Mouse (Mus musculus): ENCODE results near the gene Gaa. TPM values are rescaled to one million over a fixed set of nuclear protein-coding genes. Genes with fewer than 3 reads are reported as not detected.

Gaa gene
- polyA plus RNA-seq, 1 experiment from 2014 or later: 35.5 TPM

DNA sequence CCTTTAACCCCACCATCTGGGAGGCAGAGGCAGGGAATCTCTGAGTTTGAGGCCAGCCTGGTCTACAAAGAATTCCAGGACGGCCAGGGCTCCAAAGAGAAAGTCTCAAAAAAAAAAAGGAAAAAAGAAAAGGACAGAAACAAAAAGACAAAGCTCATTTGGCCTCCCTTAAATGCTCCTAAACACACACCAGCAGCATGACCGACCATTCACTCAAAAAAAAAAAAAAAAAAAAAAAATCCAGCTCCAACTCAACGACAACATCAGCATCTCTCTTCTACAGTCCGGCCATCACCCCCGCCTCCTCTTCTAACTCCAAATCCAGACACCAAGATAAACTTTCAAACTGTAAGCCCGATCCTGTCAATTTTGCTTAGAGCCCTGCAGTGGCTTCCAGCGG lies 31.2 kb downstream of the Gaa start:
- Histone ChIP-seq H3K27me3 (ENCODE audit: insufficient read depth, poor library complexity, severe bottlenecking) (peaks cover 2% of the 10 kb centered on the region; the same call in 1 of the 2 replicates), H3K36me3 (peaks cover 46% of the 10 kb centered on the region), H3K27ac (peak overlapping the region; percentile 97), H3K9me3 (no peaks in the 10 kb centered on the region), H3K4me3 (peak overlapping the region; percentile 98), H3K4me1 (replicated peaks) (peaks cover 26% of the 10 kb centered on the region)
- DNase-seq (ENCODE audit: low spot score): no peak
- 17% methylated on average over 7 of the region's 7 CpGs for WGBS

DNA sequence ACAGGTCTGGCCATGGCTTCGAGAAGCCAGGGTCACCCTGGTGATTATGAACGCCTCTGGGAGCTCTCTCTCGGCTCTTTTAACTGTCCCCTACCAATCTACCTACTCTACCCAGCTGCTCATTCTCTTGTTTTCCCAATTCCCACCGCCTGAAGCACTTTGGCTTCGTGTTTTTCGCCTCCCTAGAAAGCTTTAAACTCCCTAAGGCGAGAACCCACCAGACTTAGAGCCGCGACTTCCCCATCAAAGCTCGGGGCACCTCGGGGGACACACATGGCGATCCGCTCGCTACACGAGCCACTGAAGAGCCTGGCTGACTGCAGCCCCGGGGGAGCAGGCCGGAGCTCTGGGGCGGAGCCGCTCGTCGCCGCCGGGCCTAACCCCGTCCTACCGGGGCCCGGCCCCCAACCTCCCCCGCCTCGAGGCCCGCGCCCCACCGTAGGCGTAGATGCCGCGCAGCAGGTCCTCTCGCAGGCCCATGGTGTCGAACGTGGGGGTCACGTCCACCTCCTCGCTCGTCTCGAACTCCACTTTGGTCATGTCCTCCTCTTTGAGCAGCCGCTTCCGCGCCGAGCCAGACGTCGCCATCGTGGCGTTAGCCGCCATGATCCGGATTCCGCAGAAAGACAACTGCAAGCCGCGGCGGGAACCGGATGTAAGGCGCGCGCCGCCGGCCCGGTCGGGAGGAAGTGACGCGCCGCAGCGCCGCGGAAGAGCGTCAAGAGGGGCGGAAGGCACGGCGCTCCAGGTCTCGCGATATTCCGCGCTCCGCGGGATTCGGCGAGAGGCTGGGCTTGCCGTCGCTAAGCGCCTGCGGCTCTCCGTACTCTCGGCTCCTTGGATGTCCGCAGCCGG lies 31.9 kb downstream of the Gaa start, which contains the start of gene Eif4a3:
TSS of gene Eif4a3 (minus strand) at position 699 of the 855 bp plus-strand sequence.
- peaks cover 26% of the 10 kb centered on the region for H3K4me1 ChIP-seq (replicated peaks)
- no peaks in the 10 kb centered on the region for H3K9me3 ChIP-seq
- peak; percentile 98 for DNase-seq (ENCODE audit: low spot score)
- H3K27me3 ChIP-seq (ENCODE audit: insufficient read depth, poor library complexity, severe bottlenecking): peaks cover 8% of the 10 kb centered on the region; the same call in 1 of the 2 replicates
- under 1% methylated on average over 89 of the region's 89 CpGs for WGBS
- peak within 1 kb of the TSS; percentile 98 for H3K4me3 ChIP-seq
- H3K27ac ChIP-seq: peak within 1 kb of the TSS; percentile 97
- H3K36me3 ChIP-seq: peaks cover 39% of the 10 kb centered on the region

DNA sequence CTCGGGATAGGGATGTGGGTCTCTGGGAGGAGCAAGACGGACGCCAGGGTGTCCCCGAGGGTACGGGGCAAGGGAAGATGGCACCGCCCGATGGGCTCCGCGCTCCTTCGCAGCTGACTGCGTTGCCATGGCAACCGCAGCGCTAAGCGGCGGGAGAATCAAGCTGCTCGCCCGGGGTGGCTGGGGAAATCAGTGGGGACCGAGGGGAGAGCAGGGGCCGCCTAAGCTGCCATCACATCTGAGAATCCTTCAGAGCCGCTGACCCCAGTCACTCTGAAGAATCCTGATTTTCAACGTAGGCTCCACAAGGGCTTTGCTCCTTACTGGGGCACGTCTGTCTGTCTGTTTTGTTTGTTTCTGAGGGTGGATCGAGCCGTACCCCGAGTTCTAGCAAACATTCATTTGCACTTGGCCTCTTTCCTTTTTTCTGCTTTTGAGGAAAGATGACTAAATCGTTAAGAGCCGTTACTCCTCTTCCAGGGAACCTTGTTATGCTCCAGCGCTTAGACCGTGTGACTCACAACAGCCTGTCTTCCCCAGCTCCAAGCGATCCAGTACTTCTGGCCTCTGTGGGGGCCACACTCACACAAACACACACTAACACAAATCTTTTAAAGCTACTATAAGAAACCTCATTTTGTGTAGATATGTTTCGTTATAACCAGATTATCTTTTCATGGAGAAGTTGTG lies 32.7 kb downstream of the Gaa start:
- 2% methylated on average over 31 of the region's 31 CpGs for WGBS
- peak overlapping the region; percentile 98 for H3K4me3 ChIP-seq
- H3K27ac ChIP-seq: peak overlapping the region; percentile 97

DNA sequence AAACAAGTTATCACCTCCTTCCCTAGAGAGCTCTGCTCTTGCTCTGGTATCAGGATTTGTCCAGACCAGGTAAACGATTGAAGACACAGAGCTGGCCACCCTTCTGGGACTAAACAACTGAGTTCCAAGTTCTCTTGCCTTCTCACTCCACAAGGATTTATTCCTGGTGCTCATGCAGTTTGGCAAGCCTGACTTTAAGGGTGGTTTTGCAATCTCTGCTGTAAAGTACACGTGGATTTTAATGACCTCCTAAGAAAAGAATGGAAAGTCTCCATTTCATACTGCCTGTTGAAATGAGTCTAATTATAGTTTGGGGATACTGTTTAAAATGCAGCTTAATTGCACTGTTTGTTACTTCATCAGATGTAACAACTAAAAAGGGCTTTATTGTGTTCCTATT lies 33.3 kb downstream of the Gaa start:
- 32% methylated on average over 2 of the region's 2 CpGs for WGBS
- Histone ChIP-seq H3K9me3 (no peaks in the 10 kb centered on the region), H3K4me1 (replicated peaks) (peaks cover 28% of the 10 kb centered on the region), H3K27me3 (ENCODE audit: insufficient read depth, poor library complexity, severe bottlenecking) (peaks cover 11% of the 10 kb centered on the region; the same call in 1 of the 2 replicates), H3K4me3 (peak overlapping the region; percentile 98), H3K36me3 (peaks cover 25% of the 10 kb centered on the region), H3K27ac (no peak overlapping the region)
- no peak for DNase-seq (ENCODE audit: low spot score)

More for the DNA sequence above, 32.7 kb downstream of the Gaa start:
- peaks cover 31% of the 10 kb centered on the region for H3K36me3 ChIP-seq
- H3K27me3 ChIP-seq (ENCODE audit: insufficient read depth, poor library complexity, severe bottlenecking): peaks cover 11% of the 10 kb centered on the region; the same call in 1 of the 2 replicates
- H3K4me1 ChIP-seq (replicated peaks): peaks cover 26% of the 10 kb centered on the region
- H3K9me3 ChIP-seq: no peaks in the 10 kb centered on the region
- DNase-seq (ENCODE audit: low spot score): no peak

DNA sequence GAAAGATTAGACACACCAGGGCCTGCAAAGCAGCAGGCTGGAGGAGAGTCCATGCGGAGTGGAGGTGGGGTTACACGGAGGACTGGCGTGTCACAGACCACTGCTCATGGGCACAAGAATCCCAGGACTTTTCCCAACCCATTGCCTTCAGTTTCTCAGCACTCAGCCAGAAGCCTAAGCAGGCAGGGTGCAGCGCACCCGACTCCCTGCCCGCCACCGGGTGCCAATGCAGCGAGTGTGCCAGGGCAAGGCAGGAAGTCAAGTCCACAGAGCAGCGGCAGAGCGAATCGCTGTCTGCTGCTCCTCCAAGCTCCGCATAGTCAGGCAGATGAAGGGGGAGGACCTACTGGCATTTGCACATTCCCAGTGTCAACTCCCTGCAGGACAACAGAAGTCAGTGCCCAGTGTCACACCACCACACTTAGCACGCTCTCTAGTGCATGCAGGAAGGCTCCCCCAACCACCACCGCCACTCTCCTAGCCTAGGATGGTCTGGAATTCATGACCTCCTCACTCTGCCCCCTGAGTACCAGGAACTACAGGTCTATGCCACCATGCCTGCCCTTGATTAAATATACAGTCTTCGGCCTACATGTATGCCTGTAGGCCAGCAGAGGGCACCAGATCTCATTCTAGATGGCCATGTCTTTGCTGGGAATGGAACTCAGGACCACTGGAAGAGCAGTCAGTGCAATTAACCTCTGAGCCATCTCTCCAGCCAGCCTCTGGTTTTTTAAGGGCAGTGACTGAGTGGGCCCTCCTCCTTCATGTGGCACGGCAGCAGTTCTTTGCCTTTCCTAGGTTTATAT lies 37.4 kb downstream of the Gaa start:
- H3K27me3 ChIP-seq (ENCODE audit: insufficient read depth, poor library complexity, severe bottlenecking): peaks cover 11% of the 10 kb centered on the region
- no peak overlapping the region for H3K27ac ChIP-seq
- H3K4me1 ChIP-seq (replicated peaks): peaks cover 35% of the 10 kb centered on the region
- no peaks in the 10 kb centered on the region for H3K9me3 ChIP-seq
- H3K4me3 ChIP-seq: no peak overlapping the region
- 40% methylated on average over 16 of the region's 16 CpGs for WGBS
- DNase-seq (ENCODE audit: low spot score): peak; percentile 60
- H3K36me3 ChIP-seq: no peaks in the 10 kb centered on the region

DNA sequence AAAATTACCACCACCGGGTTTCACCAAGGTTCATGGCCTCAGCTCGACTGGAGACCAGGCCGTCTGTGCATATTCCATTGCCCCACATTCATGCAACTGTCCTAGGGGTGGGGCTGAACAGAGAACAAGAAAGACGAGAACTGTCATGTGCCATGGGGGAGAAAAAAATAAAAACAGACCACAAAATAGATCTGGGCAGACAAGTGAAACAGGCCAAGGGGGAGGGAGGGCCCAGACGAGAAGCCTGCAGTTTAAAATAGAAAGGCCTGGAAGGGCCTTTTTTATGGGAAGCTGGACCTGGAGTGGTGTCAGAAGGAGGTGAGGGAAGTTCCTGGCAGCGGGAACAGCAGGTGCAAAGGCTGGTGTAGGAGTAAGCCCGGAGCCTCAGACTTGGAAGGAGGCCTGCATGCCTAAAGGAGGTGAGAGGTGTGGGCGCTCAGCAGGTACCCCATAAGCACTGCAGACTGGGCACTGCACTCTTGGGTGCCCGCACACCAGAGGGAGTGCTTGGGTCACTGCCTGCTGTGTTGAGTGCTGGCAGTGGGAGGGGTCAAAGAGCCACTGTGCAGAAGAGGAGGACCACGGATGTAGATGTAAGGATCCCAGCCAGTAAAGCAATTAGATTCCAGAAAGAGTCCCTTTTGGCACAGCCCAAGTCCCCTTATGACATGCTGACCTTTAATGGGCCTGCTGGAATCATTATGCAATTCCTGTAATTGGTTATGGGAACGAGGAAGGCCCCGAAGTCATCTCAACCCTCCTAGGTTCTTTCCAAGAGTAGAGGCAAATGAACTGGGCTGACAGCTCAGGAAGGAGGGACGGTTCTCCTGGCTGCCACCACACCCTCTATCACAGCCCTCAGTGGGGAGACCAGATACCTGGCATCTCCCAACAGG lies 39.3 kb downstream of the Gaa start:
- Histone ChIP-seq H3K27me3 (ENCODE audit: insufficient read depth, poor library complexity, severe bottlenecking) (peaks cover 23% of the 10 kb centered on the region), H3K36me3 (no peaks in the 10 kb centered on the region), H3K4me3 (no peak overlapping the region), H3K27ac (peak overlapping the region; percentile 50), H3K4me1 (replicated peaks) (peaks cover 28% of the 10 kb centered on the region), H3K9me3 (no peaks in the 10 kb centered on the region)
- no peak for DNase-seq (ENCODE audit: low spot score)
- 63% methylated on average over 13 of the region's 13 CpGs for WGBS

DNA sequence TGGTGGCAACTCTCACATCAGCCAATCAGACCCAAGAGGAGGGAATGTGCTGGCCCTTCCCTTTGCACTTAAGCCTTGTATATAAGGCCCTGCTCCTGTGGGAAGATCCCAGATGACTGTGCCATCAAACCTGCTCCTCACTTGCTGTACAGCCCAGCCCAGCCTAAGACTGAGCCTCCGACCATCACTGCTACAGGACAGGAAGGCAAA lies 39.9 kb downstream of the Gaa start, which contains the start of gene Card14:
TSS of gene Card14 (plus strand) at position 111 of the 210 bp plus-strand sequence.
- Histone ChIP-seq H3K27me3 (ENCODE audit: insufficient read depth, poor library complexity, severe bottlenecking) (peaks cover 26% of the 10 kb centered on the region), H3K9me3 (no peaks in the 10 kb centered on the region), H3K4me1 (replicated peaks) (peaks cover 28% of the 10 kb centered on the region), H3K36me3 (no peaks in the 10 kb centered on the region), H3K27ac (peak within 1 kb of the TSS; percentile 50), H3K4me3 (no peak within 1 kb of the TSS)
- 62% methylated on average over 1 of the region's 1 CpGs for WGBS
- no peak for DNase-seq (ENCODE audit: low spot score)

DNA sequence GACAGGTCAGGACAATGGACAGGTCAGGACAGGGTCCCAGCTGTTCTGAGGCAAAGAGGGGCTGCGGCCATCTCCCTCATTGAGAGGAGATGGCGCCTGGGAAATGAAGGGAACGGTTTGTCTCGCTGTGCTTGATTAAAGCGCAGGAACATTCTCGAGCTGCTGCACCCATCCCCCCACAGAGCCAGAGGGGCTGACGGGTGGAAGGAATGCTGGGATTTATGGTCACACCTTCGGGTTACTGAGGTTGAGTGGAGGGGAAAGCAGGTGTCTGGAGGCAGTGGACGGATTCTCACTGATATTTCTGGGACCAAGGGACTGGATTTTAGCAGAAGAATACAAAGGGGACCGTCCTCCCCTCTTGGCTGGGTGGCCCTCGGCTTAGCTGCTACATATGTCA lies 40.2 kb downstream of the Gaa start:
- Histone ChIP-seq H3K9me3 (no peaks in the 10 kb centered on the region), H3K4me3 (no peak overlapping the region), H3K36me3 (no peaks in the 10 kb centered on the region), H3K27ac (no peak overlapping the region), H3K4me1 (replicated peaks) (peaks cover 28% of the 10 kb centered on the region), H3K27me3 (ENCODE audit: insufficient read depth, poor library complexity, severe bottlenecking) (peaks cover 26% of the 10 kb centered on the region)
- WGBS: 34% methylated on average over 11 of the region's 11 CpGs
- DNase-seq (ENCODE audit: low spot score): no peak

DNA sequence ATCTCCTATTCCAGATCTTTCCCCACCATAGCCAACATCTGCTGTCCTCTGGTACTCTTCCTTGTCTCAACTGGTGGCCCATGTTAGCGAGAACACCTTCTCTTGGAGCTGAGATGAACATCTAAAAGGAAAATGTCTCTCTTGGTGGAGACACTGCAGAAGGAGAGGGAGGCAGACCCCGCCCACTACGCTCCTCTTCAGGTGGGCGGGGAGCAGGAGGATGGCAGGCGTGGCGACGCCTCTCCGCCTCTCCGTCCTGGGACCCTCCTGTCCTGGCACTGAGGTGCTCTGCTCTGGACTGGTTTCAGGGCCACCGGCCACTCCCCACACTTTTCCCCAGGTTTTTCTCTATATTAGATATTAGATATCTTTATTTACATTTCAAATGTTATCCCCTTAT lies 42.9 kb downstream of the Gaa start:
- no peak overlapping the region for H3K4me3 ChIP-seq
- H3K36me3 ChIP-seq: no peaks in the 10 kb centered on the region
- DNase-seq (ENCODE audit: low spot score): no peak
- H3K27ac ChIP-seq: no peak overlapping the region
- H3K27me3 ChIP-seq (ENCODE audit: insufficient read depth, poor library complexity, severe bottlenecking): peaks cover 14% of the 10 kb centered on the region
- no peaks in the 10 kb centered on the region for H3K9me3 ChIP-seq
- WGBS: 15% methylated on average over 10 of the region's 10 CpGs
- H3K4me1 ChIP-seq (replicated peaks): peaks cover 28% of the 10 kb centered on the region

DNA sequence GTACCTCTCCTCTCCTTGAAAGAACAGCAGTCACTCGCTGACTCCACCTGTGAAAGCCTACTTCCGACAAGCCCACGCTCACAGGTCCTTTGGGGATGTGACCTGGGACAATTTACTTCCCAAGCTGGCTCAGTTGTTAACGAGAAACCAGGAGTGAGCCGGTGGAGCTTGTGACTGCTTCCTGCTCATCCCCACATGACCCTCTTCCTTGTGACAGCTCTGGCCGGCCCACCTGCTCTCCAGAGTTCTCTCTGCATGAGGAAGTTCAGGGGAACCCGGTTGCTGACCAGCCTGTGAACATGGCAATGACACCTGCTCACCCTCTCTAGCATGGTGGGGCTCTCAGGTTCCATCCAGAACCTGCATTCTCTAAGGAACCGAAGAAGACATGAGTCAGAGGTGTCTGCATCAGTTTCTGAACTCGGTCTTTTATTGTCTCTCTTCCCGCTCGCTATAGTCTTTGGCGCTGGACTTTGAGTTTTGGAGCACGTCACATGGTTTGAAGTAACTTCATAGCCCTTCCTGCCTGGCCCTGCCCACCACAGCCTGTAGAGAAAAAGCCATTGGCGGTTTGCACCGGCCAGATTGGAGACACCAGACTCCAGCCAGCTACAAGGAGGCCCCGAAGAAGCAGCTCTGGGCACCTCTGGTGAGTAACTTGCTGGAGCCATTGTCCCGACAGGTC lies 46.7 kb downstream of the Gaa start:
- DNase-seq (ENCODE audit: low spot score): no peak
- Histone ChIP-seq H3K27me3 (ENCODE audit: insufficient read depth, poor library complexity, severe bottlenecking) (peaks cover 14% of the 10 kb centered on the region; the same call in 1 of the 2 replicates), H3K27ac (no peak overlapping the region), H3K9me3 (no peaks in the 10 kb centered on the region), H3K4me3 (no peak overlapping the region), H3K4me1 (replicated peaks) (0 out of 2 replicates have a peak, but pooled peaks cover 3% of the 10 kb centered on the region), H3K36me3 (no peaks in the 10 kb centered on the region)
- 84% methylated on average over 17 of the region's 17 CpGs for WGBS

DNA sequence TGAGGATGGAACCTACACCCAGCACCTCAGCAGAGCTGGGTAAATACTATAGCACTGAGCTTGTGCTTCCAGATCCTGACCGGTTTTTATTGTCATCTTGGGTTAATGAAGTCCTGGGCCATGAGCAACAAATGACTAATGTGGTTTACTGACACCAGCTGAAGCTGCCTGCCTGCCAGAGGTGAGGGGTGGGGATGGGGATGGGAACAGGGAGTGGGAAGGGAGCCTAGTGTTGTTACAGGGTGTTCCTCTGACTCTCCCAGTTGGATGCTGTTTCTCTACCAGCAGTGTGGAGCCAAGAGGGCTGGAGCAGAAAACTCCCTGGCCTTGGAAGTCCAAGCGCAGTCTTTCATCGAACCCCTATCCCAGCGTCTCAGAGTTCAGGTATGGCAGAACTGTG lies 49.0 kb downstream of the Gaa start:
- DNase-seq (ENCODE audit: low spot score): no peak
- Histone ChIP-seq H3K9me3 (no peaks in the 10 kb centered on the region), H3K27ac (no peak overlapping the region), H3K27me3 (ENCODE audit: insufficient read depth, poor library complexity, severe bottlenecking) (peaks cover 3% of the 10 kb centered on the region; the same call in 1 of the 2 replicates), H3K4me3 (no peak overlapping the region), H3K4me1 (replicated peaks) (no peaks in the 10 kb centered on the region), H3K36me3 (no peaks in the 10 kb centered on the region)
- 84% methylated on average over 4 of the region's 4 CpGs for WGBS

Measured in hindbrain, embryonic 10.5 days (tissue).